Mouse (Mus musculus): Measurements from ENCODE around the gene Rhbdl1. TPM values are rescaled to one million over a fixed set of nuclear protein-coding genes. Genes with fewer than 3 reads are reported as not detected.

The Rhbdl1 gene
- polyA plus RNA-seq, 1 experiment, result 2.9 TPM

DNA sequence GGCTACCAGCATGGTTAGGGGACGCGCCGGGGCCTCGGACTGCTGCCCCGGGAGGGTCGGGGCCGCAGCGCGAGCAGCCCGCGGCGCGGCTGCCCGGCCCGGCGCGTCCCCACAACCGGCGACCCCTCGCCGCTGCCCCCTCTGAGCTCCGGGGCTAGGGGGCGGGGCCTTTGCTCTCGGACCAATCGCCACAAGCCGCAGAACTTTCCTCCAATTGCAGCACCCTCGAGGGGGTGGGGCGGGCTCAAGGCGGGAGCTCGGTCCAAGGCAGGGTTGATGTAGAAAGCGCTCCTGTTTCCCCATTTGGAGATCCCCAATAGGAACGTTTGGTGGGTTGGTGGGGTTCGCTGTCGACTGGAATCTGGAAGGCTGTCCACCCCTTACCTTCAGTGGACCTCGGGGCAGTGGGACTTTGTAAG, 40.1 kb downstream of the Rhbdl1 start, which contains the start of gene Metrn:
TSS of gene Metrn (minus strand) at position 186 of the 419 bp plus-strand sequence.
- TF ChIP-seq FLI1 (IDR thresholded peaks at IDR 0.05; ENCODE audit: low read length), result no peak
- no peak for TF ChIP-seq GATA1 (IDR thresholded peaks at IDR 0.05; ENCODE audit: borderline replicate concordance, low read length)
- peak within 1 kb of the TSS; percentile 91 for H3K4me3 ChIP-seq (replicated peaks)
- no peaks in the 10 kb centered on the region for H3K9me3 ChIP-seq
- H3K27me3 ChIP-seq (replicated peaks), result peaks cover 22% of the 10 kb centered on the region
- H3K36me3 ChIP-seq (replicated peaks; ENCODE audit: low read length), result peaks cover 12% of the 10 kb centered on the region
- peaks cover 56% of the 10 kb centered on the region for H3K4me1 ChIP-seq

DNA sequence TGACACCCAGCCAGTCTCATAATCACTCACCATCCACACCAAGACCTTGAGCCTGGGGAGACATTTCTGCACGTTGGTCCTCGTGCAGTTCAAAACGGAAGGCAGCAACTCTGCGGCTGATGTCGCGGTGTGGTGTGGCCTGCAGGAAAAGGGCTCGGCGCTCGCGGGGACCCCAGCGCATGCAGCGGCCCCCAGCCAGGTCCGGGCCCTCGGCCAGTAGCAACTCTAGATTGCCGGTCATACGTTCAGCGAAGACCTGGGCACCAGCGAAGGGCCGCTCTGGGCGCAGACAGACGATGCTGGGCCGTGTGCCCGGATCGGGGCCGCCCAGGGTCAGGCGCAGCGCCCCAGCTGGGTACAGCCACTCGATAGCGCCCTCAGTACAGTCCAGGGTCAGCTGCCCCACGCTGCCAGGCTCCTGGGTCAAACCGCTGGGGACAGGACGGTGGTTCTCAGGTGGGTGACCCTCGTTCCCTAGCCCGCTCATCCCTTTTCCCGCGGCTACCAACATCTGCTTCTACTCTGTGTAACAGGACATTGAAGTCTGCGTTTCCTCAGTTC, 40.8 kb downstream of the Rhbdl1 start:
- Histone ChIP-seq H3K4me1 (peaks cover 62% of the 10 kb centered on the region), H3K4me3 (replicated peaks) (peak overlapping the region; percentile 91), H3K36me3 (replicated peaks; ENCODE audit: low read length) (peaks cover 12% of the 10 kb centered on the region), H3K27me3 (replicated peaks) (peaks cover 18% of the 10 kb centered on the region), H3K9me3 (no peaks in the 10 kb centered on the region)
- TF ChIP-seq GATA1 (IDR thresholded peaks at IDR 0.05; ENCODE audit: borderline replicate concordance, low read length) (no peak), FLI1 (IDR thresholded peaks at IDR 0.05; ENCODE audit: low read length) (no peak)

DNA sequence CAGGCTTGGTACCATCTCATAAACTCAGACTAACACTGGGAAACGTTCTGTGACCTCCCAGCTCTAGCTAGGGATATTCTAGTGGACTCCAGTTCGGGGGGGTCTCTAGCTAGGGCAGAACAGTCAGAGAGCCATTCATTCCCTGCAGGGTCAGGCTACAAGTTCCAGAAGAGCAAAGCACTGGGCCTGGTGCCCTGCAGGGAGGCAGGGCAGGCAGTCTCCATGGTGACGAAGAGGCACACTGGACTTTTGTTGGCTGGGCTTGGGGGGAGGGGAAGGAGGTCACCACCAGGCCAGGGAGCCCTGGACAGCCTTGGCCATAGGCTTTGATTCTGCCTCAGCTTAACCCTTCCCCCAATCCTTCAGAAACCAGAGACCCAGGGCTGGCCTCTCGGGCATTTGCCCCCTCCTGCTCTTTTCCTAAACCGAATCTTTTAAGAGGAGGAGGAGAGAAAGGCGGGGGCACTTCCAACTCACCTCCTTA, 41.4 kb downstream of the Rhbdl1 start, which contains the start of gene AC134908.4:
TSS of gene AC134908.4 (minus strand) at position 51 of the 484 bp plus-strand sequence.
- peaks cover 15% of the 10 kb centered on the region for H3K36me3 ChIP-seq (replicated peaks; ENCODE audit: low read length)
- H3K27me3 ChIP-seq (replicated peaks), result peaks cover 21% of the 10 kb centered on the region
- no peaks in the 10 kb centered on the region for H3K9me3 ChIP-seq
- H3K4me1 ChIP-seq, result peaks cover 69% of the 10 kb centered on the region
- TF ChIP-seq GATA1 (IDR thresholded peaks at IDR 0.05; ENCODE audit: borderline replicate concordance, low read length) (no peak), FLI1 (IDR thresholded peaks at IDR 0.05; ENCODE audit: low read length) (no peak)
- H3K4me3 ChIP-seq (replicated peaks), result peak within 1 kb of the TSS; percentile 91

DNA sequence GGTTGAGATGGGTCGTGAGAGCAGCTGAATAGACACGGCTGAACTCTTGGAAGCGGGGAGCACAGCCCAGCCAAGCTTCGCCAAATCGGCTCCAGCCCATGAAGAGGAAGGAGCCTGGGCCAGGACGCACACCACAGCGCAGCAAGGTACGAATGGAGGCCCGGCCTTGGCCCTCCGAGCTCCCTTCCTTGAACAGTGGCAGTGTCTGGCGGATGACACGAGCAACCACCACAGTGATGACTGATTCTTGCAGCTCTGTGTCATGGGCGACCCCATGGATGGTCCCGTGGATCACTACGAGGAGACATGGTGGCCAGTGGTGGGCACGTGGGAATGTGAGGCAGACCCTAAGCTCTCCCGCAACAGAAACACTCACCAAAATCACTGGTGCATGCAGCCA, 42.1 kb downstream of the Rhbdl1 start:
- no peak for TF ChIP-seq FLI1 (IDR thresholded peaks at IDR 0.05; ENCODE audit: low read length)
- no peak for TF ChIP-seq GATA1 (IDR thresholded peaks at IDR 0.05; ENCODE audit: borderline replicate concordance, low read length)
- Histone ChIP-seq H3K9me3 (no peaks in the 10 kb centered on the region), H3K4me3 (replicated peaks) (peak overlapping the region; percentile 13), H3K36me3 (replicated peaks; ENCODE audit: low read length) (peaks cover 19% of the 10 kb centered on the region), H3K27me3 (replicated peaks) (peaks cover 21% of the 10 kb centered on the region), H3K4me1 (peaks cover 71% of the 10 kb centered on the region)

DNA sequence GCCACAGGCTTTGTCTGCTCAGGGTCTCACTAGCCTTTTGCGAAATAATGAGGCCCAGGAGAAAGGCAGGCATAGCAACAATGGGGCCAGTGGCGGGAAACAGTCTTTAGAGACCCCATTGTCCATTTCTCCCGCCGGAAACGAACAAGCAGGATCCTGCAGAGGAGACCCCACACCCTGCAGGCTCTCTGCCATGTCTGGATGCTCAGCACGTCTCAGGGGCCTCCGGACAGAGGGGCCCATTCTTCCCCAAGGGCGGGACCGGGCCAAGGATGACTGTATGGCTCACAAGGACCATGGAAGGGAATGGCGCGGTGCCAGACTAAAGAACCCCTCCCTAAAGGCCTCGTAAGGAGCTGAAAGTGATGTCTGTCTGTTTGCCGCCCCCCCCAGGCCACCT, 42.9 kb downstream of the Rhbdl1 start:
- H3K4me3 ChIP-seq (replicated peaks), result no peak overlapping the region
- H3K27me3 ChIP-seq (replicated peaks), result peaks cover 21% of the 10 kb centered on the region
- H3K4me1 ChIP-seq, result peaks cover 71% of the 10 kb centered on the region
- no peaks in the 10 kb centered on the region for H3K9me3 ChIP-seq
- H3K36me3 ChIP-seq (replicated peaks; ENCODE audit: low read length), result peaks cover 26% of the 10 kb centered on the region
- TF ChIP-seq FLI1 (IDR thresholded peaks at IDR 0.05; ENCODE audit: low read length), result no peak
- TF ChIP-seq GATA1 (IDR thresholded peaks at IDR 0.05; ENCODE audit: borderline replicate concordance, low read length), result no peak

DNA sequence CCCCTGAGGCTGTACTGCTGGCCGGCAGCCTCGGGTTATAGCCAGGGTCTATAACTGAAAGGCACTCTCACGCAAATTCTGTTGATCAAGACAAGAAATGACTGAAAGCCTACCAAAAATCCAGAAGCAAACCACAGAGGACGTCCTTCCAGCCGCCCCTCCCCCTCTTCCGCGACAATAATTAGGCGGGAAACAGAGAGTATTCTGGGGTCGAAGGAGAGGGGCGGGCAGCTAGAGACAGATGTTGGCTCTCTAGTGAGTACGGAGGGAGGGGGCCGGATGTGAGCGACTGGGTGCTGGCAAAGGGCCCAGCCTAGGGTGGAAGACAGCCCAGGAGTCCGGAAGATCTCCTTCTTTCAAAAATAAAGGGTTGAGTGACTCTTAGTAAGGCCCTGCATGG, 44.5 kb downstream of the Rhbdl1 start, which contains the start of gene Fam173a:
TSS of gene Fam173a (minus strand) at position 287 of the 400 bp plus-strand sequence.
- peaks cover 70% of the 10 kb centered on the region for H3K4me1 ChIP-seq
- no peak for TF ChIP-seq FLI1 (IDR thresholded peaks at IDR 0.05; ENCODE audit: low read length)
- no peak for TF ChIP-seq GATA1 (IDR thresholded peaks at IDR 0.05; ENCODE audit: borderline replicate concordance, low read length)
- no peaks in the 10 kb centered on the region for H3K9me3 ChIP-seq
- H3K27me3 ChIP-seq (replicated peaks), result peaks cover 20% of the 10 kb centered on the region
- peak within 1 kb of the TSS; percentile 95 for H3K4me3 ChIP-seq (replicated peaks)
- peaks cover 39% of the 10 kb centered on the region for H3K36me3 ChIP-seq (replicated peaks; ENCODE audit: low read length)

DNA sequence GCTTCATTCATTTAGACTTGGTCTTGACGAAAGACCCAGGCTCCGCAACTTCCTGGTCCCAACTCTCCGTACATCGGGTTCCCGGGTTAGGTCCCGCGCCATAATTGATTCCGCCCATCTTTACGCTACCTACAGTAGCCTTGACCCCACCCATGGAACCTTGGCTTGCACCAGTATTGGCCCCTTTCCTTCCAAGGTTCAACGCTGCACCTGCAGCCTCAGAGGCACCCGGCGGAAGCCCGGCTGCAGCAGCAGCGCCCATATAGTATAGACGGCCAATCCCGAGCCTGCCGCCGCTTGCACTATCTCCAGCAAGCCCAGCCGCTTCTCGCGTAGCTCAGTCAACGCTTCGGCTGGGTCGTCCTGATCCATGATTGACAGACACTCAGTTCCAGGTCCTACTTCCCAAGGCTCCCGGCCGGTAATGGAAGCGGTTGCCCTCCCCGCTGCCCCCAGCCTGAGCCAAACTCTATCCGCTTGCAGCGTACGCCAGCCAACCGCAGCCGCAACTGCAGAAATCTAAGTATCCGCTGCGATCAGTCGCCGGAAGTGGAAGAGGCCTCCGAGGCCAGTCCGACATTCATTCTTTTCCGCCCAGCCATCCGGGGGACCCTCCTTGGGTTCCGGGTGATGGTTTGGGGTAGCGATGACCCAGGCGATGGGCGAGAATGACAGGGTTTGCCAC, 45.1 kb downstream of the Rhbdl1 start:
- TF ChIP-seq GATA1 (IDR thresholded peaks at IDR 0.05; ENCODE audit: borderline replicate concordance, low read length) (no peak), FLI1 (IDR thresholded peaks at IDR 0.05; ENCODE audit: low read length) (no peak)
- Histone ChIP-seq H3K9me3 (no peaks in the 10 kb centered on the region), H3K36me3 (replicated peaks; ENCODE audit: low read length) (peaks cover 42% of the 10 kb centered on the region), H3K4me1 (peaks cover 63% of the 10 kb centered on the region), H3K4me3 (replicated peaks) (peak overlapping the region; percentile 95), H3K27me3 (replicated peaks) (peaks cover 20% of the 10 kb centered on the region)

DNA sequence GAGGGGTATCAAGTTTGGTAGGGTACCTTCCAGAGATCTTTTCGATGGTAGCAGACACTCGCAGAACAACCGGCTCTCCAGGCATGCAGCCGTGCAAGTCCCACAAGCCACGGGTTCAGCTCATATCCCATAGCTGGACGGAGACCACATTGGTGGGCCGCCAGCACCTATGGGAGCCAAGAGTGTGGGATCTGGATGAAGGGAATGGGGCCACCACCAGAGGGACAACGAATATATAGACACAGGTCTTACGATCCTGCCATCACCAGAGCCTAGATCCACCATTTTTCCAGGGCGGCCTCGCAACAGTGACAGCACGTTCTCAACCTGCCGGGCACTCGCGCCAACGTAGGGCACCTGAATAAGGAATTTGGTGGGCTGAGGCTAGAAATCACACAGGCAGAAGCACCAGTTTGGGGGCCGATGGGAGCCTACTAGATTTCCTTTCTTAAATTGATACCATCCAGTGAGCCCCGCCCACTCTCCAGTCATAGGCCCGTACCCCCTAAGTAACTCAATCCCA, 45.7 kb downstream of the Rhbdl1 start:
- Histone ChIP-seq H3K27me3 (replicated peaks) (peaks cover 20% of the 10 kb centered on the region), H3K9me3 (no peaks in the 10 kb centered on the region), H3K4me3 (replicated peaks) (peak overlapping the region; percentile 95), H3K36me3 (replicated peaks; ENCODE audit: low read length) (peaks cover 42% of the 10 kb centered on the region), H3K4me1 (peaks cover 61% of the 10 kb centered on the region)
- TF ChIP-seq FLI1 (IDR thresholded peaks at IDR 0.05; ENCODE audit: low read length), result no peak
- no peak for TF ChIP-seq GATA1 (IDR thresholded peaks at IDR 0.05; ENCODE audit: borderline replicate concordance, low read length)

DNA sequence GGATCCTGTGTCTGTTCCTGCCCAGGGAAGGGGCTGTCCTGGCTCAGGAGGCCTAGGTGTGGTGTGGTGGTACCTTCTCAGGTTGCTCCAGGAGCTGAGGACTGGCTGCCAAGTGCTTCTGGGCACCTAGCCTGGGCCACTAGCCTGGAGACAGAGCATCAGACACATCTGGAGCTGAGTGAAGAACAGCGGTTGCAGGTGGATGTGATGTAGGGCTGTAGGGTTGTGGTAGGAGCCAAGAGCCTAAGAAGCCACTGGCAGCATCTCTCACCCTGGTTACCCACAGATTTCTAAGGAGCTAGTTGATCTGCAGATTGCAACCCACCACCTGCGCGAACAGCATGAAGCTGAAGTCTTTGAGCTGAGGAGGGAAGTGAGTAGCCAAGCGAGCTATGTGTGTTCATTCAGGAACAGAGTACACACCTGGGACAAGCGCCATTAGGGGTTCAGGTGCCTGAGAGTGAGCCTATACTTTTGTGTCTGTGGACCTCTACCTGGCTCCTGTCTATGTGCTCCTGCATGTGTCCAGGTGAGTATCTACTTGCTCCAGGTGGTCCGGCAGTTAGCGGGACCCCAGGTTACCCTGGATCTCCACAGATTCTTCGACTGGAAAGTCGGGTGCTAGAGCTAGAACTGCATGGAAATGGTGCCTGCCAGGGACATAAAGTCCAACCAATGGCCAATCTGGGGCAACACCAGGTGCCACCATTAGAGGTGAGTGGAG, 50.2 kb downstream of the Rhbdl1 start:
- Histone ChIP-seq H3K4me1 (peaks cover 50% of the 10 kb centered on the region), H3K4me3 (replicated peaks) (no peak overlapping the region), H3K27me3 (replicated peaks) (peaks cover 3% of the 10 kb centered on the region), H3K36me3 (replicated peaks; ENCODE audit: low read length) (peaks cover 55% of the 10 kb centered on the region), H3K9me3 (no peaks in the 10 kb centered on the region)
- no peak for TF ChIP-seq FLI1 (IDR thresholded peaks at IDR 0.05; ENCODE audit: low read length)
- TF ChIP-seq GATA1 (IDR thresholded peaks at IDR 0.05; ENCODE audit: borderline replicate concordance, low read length), result no peak
